Mouse (Mus musculus) frontal cortex, postnatal 14 days (tissue): ENCODE data around the gene P2ry6.

Source experiments
- DNase-seq, 2 experiments: peaks; one replicate each; pipeline ENCODE4 v3.0.0; 2022; ENCODE audit warnings: low spot score in 2 of 2

Gene P2ry6

DNA sequence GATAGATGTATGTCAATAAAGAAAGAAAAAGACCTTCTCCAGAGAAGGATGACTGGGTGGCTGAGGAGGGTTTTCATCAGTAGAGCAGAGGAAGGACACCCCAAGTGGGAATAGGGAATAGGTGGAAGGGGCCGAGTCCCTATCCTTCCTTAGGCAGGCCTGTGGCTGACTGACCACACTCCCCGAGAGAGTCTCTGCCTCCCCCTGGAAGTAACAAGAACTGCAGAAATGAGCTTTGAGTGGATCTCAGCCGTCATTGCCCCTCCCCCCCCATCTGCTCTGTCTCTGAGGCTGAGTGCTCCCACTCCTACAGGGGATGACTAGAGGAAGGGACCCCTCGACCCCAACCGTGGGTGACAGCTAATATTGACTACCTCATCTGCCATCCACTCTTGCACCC is 33.3 kb downstream of the P2ry6 start:
- no peak for DNase-seq

- DNase-seq, result no peak
These were observed 36.3 kb downstream of the P2ry6 start for GRCm38 (mm10) chr7:100938106-100938505.

GRCm38 (mm10) chr7:100937481-100937880 is 37.0 kb downstream of the P2ry6 start:
- no peak for DNase-seq

DNA sequence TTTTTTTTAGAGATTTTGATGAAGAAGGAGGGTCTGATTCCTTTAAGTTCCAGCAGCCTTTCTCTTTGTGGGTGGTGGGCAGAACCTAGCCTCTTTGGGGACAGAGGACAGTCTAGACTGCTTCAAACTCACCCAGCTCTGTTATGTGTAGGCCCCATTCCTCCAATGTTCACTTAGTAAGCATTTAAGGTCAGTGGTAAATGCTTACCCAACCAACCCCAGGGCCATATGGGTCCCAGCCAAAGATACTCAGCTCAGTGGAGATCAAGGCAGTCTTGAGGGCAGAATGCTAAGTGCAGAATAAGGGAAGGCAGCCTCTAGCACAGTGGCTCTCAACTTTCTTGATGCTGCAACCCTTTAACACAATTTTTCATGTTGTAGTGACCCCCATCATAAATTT is 40.9 kb downstream of the P2ry6 start:
- DNase-seq, result no peak

- peak; percentile 67 to 72 for DNase-seq
These were observed 41.9 kb downstream of the P2ry6 start for GRCm38 (mm10) chr7:100932481-100933007.

DNA sequence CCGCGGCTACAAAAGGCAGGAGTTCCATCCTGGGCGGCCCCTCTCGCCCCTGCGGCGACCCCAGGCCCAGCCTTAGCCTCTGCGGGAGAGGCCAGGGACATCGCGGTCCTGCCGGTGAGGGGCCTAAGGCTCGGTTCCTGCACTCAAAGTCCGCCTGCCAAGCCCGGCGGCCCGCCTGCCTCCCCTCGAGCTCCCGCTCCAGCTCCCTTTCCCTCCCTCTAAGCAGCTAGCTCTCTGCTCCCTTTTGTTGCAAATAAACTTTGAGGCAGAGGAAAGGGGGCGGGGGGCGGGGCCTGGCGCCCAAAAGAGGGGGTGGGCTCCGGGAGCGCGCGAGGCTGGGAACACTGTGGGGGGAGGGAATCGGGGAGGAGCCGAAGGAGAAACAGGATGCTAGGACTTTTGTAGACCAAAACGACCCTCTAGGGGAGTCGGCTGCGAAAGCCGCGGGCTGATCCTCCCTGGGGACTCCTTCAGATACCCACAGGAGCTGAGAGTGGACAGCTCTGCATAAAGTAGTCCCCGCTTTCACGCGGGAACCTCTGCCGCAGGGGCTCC is 42.4 kb downstream of the P2ry6 start, which contains the start of gene Arhgef17:
Gene Arhgef17, minus strand, starts transcription at position 182 of the 555 bp plus-strand sequence.
- DNase-seq, result no peak

- no peak for DNase-seq
These were observed 43.0 kb downstream of the P2ry6 start for GRCm38 (mm10) chr7:100931316-100931925.

DNA sequence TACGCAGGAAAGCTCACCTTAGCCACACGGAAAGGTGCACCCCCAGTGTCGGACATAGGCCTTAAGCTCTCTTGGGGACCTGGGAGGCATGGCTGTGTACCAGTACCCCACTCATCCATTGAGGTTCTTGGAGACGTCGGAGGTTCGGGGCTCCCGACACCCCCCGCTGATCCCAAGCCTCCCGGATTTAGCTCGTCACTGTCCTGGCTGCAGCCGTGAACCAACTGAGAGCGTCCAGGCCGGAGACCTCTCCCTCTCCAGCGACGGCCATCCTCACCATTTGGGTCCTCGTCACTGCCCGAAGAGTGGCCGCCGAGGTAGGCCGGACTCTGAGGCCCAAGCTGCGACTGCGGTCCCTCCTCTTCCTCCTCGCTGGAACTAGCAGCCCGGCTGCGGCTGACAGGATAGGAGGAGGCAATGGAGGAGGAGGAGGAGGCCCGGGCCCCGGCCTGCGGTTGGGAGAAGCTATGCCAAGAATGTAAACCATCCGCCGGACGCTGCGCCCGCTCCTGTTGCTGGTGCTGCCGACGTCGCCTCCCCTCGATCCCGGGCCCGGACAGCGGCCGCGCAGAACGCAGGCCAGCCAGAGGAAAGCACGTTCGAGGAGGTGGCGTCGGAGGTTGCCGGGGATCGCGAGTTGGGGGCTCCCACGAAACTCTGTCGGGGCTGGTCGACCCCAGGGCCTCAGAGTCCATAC is 43.7 kb downstream of the P2ry6 start:
- DNase-seq, result no peak

DNA sequence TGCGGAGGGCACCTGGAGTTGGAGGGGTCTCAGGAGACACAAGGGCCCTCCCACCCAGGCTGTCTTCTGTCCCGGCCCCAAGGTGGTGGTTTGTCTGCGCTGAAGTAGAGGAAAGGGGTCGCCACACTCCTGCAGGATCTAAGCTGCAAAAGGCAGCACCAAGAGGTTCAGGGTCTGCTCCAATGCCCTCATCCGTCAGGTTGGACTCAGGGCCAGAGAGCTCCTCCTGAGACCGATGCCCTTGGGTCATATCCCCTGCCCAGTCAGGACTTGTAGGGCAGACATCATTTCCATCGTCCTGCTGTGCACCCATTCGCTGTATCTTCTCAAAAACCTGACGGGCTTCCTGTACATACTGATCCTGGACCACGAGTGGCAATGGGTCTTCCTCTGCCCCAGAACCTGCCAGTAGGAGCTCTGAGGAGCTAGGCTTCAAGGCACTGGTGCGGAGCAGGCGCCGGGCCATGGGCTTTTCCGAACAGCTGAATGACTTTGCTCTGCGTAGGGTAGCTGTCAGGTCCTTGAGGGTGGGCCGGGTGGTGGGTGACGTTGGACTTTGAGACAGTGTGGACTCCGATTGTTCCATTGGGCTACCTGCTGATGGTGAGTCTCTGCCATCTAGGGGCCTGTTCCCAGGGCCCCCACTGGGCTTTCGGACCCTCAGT is 44.7 kb downstream of the P2ry6 start:
- DNase-seq, result no peak

DNA sequence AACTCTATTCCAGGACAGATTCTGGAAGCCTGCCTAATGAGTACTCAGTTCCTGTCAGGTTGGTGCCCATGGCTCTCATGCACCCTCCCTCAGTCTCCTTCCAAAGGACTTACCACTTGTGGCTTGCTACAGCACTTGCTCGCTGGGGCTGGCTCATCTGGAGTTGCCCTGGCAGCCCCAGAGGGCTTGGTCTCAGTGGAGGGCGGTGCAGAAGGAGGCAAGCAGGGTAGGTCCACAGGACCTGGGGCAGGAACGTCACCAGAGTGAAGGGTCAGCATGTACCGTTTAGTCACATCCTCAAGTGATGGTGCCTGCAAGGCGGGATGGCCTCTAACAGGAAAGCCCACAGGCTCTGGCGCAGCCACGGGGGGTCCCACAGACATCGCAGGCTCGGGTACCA is 46.0 kb downstream of the P2ry6 start:
- DNase-seq, result no peak

- no peak for DNase-seq
These were observed 47.0 kb downstream of the P2ry6 start for GRCm38 (mm10) chr7:100927287-100928000.

- DNase-seq, result no peak
These were observed 48.0 kb downstream of the P2ry6 start for GRCm38 (mm10) chr7:100926311-100926923.

- no peak for DNase-seq
These were observed 49.6 kb downstream of the P2ry6 start for GRCm38 (mm10) chr7:100924674-100925445.

GRCm38 (mm10) chr7:100924200-100924599 is 50.2 kb downstream of the P2ry6 start:
- no peak for DNase-seq

- DNase-seq, result no peak
These were observed 51.5 kb downstream of the P2ry6 start for GRCm38 (mm10) chr7:100922907-100923306.

DNA sequence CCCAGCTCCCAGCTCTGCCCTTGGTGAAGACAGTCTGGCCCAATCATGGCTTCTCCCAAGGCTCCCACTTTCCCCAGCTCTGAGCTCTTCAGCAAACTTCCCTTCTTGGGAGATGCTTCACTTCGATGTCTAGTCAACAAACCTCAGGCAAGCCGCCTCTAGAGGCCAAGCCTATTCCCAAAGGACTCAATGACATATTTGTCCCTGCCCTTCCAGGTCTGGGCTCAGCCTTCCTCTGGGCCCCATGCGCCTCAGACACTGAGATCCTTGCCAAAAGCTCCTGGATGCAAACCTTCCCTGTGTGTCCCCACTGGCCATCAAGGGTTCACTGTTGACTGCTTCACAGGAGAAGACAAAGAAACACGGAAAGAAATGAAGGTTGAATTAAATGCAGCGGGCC is 53.2 kb downstream of the P2ry6 start:
- DNase-seq, result no peak

GRCm38 (mm10) chr7:100919809-100920107 is 54.7 kb downstream of the P2ry6 start:
- DNase-seq, result no peak

DNA sequence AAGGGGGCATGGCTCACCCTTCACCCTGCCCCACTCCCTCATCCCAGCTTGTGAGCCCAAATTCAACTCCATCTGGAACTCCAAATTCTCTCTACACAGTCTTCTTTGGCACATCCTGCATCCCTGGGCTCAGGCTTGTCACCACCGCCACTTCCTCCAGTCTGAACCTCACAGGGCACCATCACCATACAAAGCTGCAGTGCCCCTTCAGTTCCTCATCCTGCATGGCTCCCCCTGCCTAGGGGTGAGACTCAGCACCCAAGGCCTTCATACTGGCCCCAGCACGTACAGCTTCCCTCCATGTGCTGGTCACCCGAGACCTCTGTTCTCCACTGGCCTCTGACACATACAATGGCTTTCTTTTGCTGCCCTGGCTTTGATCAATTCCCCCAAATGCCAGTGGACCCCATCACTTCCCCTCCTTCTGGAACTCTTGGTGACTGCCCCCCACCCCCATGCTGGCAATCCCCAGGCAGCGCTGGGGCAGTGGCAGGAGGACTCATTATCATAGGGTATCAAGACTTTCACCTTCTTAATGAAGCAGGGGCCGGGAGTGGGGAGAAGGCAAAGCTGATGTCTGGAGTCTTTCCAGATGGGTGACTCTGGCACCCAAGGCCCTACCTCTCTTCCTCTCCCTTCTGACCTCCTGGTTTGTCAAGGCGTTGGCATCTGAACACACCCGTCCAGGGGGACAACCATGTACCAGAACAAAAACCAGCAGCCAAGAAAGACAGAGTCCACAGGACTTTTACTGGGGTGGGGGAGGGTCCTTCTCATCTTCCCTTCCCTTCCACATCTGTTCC is 55.2 kb downstream of the P2ry6 start:
- no peak for DNase-seq

- DNase-seq, result no peak
These were observed 56.3 kb downstream of the P2ry6 start for GRCm38 (mm10) chr7:100918176-100918575.

GRCm38 (mm10) chr7:100917751-100918150 is 56.7 kb downstream of the P2ry6 start:
- no peak for DNase-seq
